Mouse (Mus musculus) spleen, postnatal 4 days (tissue): Measurements from ENCODE around the gene Wdr60.
A peak's percentile ranks its signal among the peaks of the same experiment; 100 is the strongest.
"Not testable (repeated sequence)": the region's sequence is repeated elsewhere in the genome, so short reads cannot be mapped to it uniquely, and the experiment has no call there.

Experiments used
- DNase-seq, 2 experiments: peaks; one replicate each; pipeline ENCODE4 v3.0.0; 2022; ENCODE audit warnings: low spot score in 2 of 2

The Wdr60 gene

DNA sequence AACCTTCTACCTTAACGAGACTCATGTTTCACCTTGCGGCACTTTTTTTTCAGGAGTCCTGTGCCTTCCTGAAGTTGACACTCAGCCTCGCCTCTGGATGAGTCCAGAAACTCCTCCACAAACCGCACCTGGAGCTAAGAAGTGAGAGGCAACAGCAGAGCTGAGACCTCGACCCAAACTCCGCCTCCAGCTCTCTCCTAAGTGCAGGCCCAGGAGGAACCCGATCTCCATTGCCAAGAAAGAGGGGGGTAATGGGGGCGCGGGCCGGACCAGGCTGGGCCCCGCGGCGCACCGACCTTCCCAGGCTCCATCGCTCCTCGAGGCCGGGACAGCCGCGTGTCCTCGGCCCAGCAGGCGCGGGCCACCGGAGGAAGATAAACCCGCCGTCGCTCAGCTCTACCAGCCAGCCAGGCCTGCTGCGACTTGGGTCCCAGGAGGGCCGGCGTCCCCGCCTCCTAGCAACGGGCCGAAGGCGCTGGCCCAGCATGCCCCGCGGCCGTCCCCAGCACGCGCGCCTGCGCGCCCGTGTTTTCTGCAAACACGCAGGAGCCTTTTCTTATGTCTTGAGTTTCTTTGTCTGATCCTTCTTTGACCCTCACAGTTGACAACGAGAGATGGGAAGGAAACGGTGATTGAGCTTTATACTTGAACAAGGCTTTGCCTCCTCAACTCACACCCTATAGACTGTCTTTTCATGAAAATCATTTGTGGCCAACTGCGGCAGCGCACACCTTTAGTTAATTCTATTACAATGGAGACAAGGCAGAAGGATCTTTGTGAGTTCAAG, at the start of gene Wdr60:
TSS of gene Wdr60 (minus strand) at position 468 of the 787 bp plus-strand sequence.
- DNase-seq = peak; percentile 86 to 93

GRCm38 (mm10) chr12:116308612-116309011, 45.8 kb upstream of the Wdr60 start:
- DNase-seq = no peak

DNA sequence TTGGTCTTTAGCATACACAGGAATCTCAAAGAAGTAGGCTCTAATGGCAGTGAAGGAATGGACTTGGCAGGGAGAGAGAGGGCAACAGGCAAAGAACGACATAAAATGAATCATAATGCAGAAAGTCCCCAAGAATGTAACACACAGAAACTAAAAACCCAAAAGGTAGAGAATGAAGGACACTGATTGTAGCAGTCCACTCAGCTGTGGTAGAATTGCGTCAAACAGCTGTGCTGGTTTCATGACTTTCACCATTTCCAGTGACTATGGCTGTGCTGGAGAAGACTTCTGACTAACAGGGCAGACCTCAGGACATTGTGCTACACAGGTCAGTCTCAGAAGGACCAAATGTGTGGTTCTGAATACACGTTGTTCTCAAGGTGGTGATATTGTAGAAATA, 45.0 kb upstream of the Wdr60 start:
- DNase-seq = no peak

- DNase-seq = no peak
Observed at GRCm38 (mm10) chr12:116306042-116306441, 43.2 kb upstream of the Wdr60 start.

- no peak for DNase-seq
Observed at GRCm38 (mm10) chr12:116302181-116302580, 39.4 kb upstream of the Wdr60 start.

DNA sequence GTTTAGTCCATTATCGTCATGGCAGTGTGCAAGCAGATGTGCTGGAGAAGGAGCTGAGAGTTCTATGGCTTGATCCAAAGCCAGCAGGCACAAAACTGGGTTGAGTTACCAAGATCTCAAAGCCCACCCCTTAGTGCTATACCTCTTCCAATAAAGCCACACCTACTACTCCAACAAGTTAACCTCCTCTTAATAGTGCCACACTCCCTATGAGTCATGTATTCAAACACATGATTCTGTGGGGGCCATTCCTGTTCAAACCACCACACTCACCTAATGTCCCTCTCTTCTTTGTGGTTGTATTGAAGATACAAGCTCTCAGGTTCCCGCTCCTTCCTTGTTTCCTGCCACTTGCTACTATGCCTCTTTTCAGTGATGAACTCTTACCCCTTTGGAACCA, 37.1 kb upstream of the Wdr60 start:
- no peak for DNase-seq

DNA sequence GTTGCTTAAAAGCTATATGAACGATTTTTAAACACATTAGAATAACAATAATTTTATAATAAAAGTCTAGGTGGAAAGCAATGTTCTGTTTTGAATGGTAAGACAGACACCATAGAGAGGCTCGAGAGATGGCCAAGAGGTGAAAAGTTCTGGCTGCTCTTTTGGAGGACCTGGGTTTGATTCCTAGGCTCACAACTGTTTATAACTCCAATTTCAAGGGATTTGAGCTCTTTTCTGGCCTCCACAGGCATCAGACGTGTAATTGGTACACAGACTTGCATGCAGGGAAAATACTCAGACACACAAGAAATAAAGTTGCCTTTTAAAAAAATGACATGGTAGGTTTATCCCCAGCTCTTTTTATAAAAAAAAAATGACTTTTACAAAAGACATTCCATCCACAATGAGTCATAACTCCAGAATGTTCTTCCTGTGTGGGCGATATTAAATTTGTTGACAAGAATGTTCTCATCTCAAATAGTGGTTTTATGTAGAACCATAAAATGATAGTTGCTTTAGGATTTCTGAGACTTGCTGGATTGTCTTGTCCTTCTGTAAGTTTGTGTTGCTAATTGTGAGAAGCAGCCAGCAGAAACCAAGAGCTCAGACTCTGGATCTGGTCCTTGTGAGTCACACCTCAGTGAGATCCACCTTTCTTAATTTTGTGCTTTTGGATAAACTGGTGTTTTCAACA, 30.9 kb upstream of the Wdr60 start:
- no peak for DNase-seq

- no peak for DNase-seq
Observed at GRCm38 (mm10) chr12:116293185-116293584, 30.4 kb upstream of the Wdr60 start.

GRCm38 (mm10) chr12:116283511-116283910, 20.7 kb upstream of the Wdr60 start:
- DNase-seq = no peak

GRCm38 (mm10) chr12:116282856-116283255, 20.0 kb upstream of the Wdr60 start:
- DNase-seq = no peak

DNA sequence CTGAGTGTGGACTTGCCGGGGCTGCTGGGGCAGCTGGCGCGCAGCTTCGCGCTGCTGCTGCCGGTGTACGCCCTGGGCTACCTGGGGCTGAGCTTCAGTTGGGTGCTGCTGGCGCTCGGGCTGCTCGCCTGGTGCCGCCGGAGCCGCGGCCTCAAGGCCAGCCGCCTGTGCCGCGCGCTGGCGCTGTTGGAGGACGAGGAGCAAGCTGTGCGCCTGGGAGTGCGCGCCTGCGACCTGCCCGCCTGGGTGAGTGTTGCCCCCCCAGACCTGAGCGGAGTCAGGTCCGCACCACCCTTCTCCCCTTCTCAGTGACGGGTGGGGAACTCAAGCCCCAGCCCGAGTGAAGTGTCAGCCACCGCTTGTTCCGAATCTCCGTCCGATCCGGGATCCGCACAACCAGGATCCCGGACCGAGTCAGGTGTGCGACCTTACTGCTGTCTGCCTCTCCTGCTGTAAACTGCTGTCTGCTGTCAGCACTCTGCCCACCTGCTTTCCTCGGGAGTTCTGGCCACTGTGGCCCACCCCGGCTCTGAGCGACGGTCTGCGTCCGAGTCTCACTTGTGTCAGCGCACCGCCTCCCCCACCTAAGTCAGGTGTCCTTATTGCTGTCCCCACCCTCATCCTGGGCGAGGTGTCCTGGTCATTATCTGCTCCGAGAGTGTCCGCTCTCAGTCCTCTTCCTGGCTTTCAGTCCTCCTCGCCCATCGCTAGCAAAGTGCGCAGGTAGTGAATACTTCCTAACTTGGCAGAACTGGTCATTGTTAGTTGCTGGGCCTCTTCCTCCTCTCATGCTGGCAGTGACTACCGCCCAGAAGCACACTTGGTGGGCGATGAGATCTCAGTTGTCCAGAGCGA, 18.8 kb upstream of the Wdr60 start:
- peak in 1 of 2 experiments; percentile 38 for DNase-seq

GRCm38 (mm10) chr12:116280653-116281364, 18.0 kb upstream of the Wdr60 start, which contains the start of gene Esyt2:
Gene Esyt2 (plus strand): TSS chr12:116281196.
- DNase-seq = peak; percentile 98 to 99

- no peak for DNase-seq
Observed at GRCm38 (mm10) chr12:116280149-116280652, 17.4 kb upstream of the Wdr60 start.

GRCm38 (mm10) chr12:116279181-116279580, 16.4 kb upstream of the Wdr60 start:
- no peak for DNase-seq

DNA sequence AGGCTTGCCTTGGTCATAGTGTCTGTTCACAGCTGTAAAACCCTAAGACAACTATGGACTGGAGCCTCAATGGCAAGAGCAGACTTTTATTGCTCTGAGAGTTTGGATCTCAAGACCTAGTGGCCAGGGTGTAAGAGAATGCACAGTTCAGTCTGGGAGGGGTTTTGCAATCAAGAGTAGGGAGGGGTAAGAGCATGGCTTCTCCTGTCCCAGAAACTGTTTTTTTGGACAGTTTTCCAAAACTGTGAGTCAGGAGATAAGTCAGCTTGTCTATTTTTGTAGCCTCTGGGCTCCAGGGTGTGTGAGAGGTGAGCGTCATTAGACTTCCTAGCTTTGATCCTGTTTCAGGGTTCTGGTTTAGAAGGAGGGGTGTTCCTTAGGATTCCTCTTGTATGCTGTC, 15.7 kb upstream of the Wdr60 start:
- DNase-seq = no peak

GRCm38 (mm10) chr12:116276961-116277360, 14.1 kb upstream of the Wdr60 start:
- DNase-seq = no peak

DNA sequence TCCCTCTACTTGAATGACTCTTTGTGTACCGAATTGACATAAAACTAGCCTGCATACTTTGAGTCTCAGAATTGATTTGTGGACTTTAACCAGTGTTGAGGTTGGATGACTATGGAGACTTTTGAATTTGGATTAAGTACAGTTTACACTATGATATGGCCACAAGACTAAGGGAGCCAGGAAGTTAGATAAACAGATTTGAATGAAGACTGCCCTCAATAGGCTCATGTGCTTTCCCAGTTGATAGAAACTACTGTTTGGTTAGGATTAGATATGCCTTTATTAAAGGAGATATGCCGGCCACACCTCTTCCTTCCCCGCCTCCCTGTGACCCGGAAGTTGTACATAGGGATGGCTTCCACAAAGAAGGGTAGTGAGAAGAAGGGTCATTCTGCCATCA, 12.8 kb upstream of the Wdr60 start:
- no peak for DNase-seq

DNA sequence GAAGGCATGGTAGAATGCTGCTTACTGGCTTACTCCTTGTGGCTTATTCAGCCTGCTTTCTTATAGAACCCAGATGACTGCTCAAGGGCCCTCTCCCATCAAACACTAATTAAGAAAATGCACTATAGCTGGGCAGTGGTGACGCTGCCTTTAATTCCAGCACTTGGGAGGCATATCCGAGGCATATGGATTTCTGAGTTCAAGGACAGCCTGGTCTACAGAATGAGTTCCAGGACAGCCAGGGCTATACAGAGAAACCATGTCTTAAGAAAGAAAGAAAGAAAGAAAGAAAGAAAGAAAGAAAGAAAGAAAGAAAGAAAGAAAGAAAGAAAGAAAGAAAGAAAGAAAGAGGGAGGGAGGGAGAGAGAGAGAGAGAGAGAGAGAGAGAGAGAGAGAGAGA, 12.3 kb upstream of the Wdr60 start, which contains the start of gene Gm11027:
TSS of gene Gm11027 (plus strand) at position 301 of the 400 bp plus-strand sequence.
- DNase-seq = not testable (repeated sequence)

DNA sequence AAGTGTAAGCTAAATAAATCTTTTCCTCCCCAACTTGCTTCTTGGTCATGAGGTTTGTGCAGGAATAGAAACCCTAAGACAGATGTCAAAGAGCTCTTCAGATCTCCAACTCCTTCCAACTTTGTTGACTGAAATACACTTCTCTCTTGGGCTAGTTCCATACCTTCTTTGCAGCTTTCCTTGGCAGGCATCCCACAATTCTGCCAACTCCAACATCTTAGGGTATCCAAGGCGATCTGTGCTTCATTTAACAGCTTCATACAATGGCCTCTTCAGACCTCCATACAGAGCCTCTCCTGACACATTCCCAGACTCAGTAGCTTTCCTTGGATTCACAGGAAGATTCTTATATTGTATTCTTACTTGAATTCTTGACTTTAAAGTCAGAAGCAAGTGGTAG, 10.9 kb upstream of the Wdr60 start:
- DNase-seq = no peak

GRCm38 (mm10) chr12:116271071-116271470, 8.2 kb upstream of the Wdr60 start:
- no peak for DNase-seq

- no peak for DNase-seq
Observed at GRCm38 (mm10) chr12:116270538-116270937, 7.7 kb upstream of the Wdr60 start.
